Mouse (Mus musculus) cerebellum, postnatal 4 days (tissue): ENCODE results near the gene Gm17581.
A peak's percentile ranks its signal among the peaks of the same experiment; 100 is the strongest.
"Not testable (repeated sequence)": the region's sequence is repeated elsewhere in the genome, so short reads cannot be mapped to it uniquely, and the experiment has no call there.

ENCODE experiments used
- DNase-seq, 2 experiments: peaks; one replicate each; pipeline ENCODE4 v3.0.0; 2022; ENCODE audit warnings: low spot score in 2 of 2, mixed read lengths in 1 of 2

Gene Gm17581

DNA sequence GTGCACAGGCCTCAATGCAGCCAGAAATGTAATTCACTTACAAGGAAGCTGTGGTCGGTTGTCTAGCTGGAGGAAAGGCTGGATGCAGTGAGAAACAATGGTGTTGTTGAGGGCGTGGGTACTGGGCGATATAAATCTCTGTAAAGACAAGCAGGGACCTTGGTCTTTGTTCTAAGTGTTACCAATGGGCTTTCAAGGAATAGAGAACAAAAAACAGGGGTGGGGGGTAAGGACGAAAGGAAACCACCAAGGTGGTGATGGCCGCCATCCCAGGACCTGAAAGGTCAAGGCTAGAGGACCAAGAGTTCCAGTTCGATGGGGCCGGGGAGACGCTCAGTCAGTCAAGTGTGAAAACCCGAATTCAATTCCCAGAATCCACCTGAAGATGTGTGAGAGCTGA, 2.1 kb upstream of the Gm17581 start:
- no peak for DNase-seq

DNA sequence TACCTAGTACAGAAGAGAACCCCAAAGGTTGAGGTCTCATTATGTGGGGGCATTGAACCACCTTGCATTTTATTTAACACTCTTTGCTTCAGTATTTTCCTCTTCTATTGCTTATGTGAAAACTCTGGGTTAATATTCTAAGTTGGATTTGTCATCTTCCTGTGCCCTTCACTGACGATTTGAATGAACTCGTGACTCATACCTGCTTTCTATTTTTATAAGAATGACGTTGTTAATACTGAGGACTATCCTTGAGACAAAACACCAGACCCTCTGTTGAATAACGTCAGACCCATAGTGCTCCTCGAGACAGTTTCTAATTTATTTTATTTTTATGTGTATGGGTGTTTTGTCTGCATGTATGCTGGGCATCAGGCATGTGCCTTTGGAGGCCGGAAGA, 1.3 kb upstream of the Gm17581 start:
- no peak for DNase-seq

DNA sequence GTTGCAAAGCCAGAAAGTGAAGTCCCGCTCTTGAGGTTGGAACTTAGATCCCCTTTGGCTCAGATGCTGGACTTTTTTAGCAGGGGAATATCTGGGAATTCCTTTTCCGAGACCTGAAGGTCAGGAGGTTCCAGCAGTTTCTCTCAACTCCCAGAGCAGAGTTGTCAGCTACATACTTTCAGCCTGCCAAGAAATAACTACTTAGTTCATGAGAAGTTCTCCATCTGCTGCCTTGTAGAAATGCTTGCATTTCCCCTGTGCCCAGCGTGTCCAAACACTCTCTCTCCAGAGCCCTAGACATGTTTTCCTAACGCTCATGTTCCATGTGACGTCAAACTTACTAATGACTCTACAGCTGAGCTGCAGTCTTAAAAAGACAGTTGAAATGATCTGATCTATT, 586 bp downstream of the Gm17581 start:
- DNase-seq, result no peak

- peak; percentile 74 to 86 for DNase-seq
Observed at GRCm38 (mm10) chr2:155729158-155729645, 6.5 kb downstream of the Gm17581 start, which contains the start of gene Edem2. Edem2 (minus strand) TSS chr2:155729475.

DNA sequence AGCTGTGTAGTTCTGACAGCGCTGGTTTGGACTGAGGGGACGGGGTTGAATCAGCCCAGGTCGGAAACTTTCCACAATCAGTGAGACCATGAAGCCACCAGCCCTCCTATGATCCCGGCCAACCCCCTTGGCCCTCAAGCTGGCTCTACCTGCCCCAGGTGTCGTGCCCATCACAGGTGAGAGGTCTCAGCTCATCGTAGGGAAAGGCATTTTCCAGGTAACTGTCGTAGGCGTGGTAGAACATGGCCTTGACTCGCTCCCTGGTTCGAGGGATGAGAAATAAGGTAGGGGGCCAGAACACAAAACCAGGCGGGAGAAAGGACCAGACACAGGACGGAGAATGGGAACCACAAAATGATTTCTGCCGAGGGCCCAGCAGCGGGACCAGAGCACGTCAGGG, 6.9 kb downstream of the Gm17581 start:
- no peak for DNase-seq

DNA sequence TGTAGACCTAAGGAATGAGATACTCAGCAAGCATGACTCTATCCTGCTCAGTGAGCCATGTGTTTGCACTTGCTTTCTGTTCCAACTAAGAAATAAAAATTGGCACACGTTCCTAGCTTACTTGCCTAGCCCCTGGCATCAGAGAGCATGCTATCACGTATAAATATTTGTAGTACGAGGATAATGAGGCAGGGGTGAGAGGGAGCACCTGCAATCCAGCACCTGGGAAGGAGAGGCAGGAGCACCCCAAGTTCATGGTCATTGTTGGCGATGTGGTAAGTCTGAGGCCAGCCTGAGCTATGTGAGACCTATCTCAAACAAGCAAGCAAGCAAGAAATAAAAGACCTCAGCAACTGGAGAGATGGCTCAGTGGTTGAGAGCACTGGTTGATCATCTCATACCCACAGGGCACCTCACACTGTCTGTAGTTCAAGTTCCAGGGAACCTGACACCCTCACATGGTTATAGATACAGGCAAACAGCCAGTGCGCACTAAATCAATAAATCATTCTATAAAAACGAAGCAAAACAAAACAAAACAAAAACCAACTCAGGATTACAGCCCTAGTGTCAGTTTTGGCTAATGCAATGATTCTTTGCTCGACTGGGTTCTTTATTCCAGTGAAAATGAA, 7.8 kb downstream of the Gm17581 start:
- DNase-seq, result no peak

- DNase-seq, result no peak
Observed at GRCm38 (mm10) chr2:155726302-155726701, 9.4 kb downstream of the Gm17581 start.

GRCm38 (mm10) chr2:155724526-155724925, 11.1 kb downstream of the Gm17581 start:
- DNase-seq, result no peak

GRCm38 (mm10) chr2:155724036-155724435, 11.6 kb downstream of the Gm17581 start:
- no peak for DNase-seq

- no peak for DNase-seq
Observed at GRCm38 (mm10) chr2:155720585-155720984, 15.1 kb downstream of the Gm17581 start.

GRCm38 (mm10) chr2:155717082-155717990, 18.3 kb downstream of the Gm17581 start:
- no peak for DNase-seq

- no peak for DNase-seq
Observed at GRCm38 (mm10) chr2:155710557-155710956, 25.1 kb downstream of the Gm17581 start.

- no peak for DNase-seq
Observed at GRCm38 (mm10) chr2:155707251-155707650, 28.4 kb downstream of the Gm17581 start.

GRCm38 (mm10) chr2:155703630-155704029, 32.0 kb downstream of the Gm17581 start:
- no peak for DNase-seq

DNA sequence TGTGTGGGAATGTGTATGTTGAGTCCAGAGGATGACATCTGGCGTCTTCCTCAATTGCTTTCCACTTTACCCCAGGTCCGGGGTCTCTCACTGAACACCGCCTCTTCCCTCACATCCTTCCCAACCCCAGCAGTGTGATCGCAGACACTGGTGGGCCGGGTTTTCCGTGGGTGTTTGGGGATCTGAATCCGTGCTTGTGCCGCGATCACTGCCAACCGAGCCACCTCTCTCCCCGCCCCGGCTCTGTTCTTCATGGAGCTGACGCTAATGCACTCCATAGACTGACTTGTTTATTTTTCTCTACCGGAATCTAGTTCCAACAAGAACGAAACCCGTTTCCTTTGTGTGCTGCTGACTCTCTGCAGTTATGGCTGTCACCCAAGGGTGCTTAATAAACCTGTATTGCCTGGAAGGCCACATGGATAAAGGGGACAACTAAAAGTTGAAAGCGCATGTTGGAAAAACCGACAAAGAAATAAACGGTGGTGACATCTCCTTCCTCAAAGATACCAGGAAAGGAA, 34.2 kb downstream of the Gm17581 start:
- no peak for DNase-seq

GRCm38 (mm10) chr2:155698443-155698842, 37.2 kb downstream of the Gm17581 start:
- not testable (repeated sequence) for DNase-seq

GRCm38 (mm10) chr2:155696851-155697250, 38.8 kb downstream of the Gm17581 start:
- DNase-seq, result no peak

- peak; percentile 92 to 93 for DNase-seq
Observed at GRCm38 (mm10) chr2:155696091-155696558, 39.5 kb downstream of the Gm17581 start.

DNA sequence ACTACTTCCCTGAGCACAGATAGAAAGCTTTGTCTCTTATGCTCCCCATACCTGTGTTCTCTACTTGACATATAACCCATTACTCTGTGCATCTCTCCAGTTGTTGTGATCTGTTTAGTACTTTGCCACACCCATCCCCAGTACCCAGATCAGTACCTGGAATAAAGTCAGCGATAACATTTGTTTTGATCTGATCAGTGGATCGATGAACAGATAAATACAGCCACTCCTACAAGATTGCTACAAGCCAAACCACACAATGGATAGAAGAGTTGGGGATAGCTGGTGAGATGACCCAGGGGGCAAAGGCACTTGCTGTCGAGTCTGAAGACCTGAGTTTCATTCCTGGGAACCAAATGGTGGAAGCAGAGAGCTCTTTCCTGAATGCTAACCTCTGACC, 40.4 kb downstream of the Gm17581 start:
- DNase-seq, result no peak

DNA sequence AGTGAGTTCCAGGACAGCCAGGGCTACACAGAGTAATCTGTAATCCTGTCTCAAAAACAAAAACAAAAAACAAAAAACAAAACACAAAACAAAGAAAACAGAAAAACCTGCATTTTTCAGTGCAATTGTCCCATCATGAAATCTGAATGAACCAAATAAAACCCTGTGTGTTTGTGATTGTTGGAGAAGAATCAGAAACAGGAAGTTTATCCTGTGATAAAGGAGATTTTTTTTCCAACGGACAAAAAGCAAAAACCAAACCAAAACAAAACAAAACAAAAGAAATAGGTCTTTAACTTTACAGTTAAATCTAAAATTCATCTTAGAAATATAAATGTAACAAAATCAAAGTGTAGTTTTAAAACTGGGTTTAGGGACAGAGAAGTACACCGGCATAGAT, 41.1 kb downstream of the Gm17581 start:
- DNase-seq, result no peak

- DNase-seq, result no peak
Observed at GRCm38 (mm10) chr2:155693136-155693535, 42.5 kb downstream of the Gm17581 start.

GRCm38 (mm10) chr2:155691723-155692493, 43.8 kb downstream of the Gm17581 start, which contains the start of gene Trpc4ap:
Trpc4ap (minus strand) TSS chr2:155692384.
- peak; percentile 99 for DNase-seq
